In genomic region chr1:24458015-24458414, GRCm38 (mm10) we compare ENCODE assay signal across 23 mouse cellular contexts.
DNase-seq lines count a peak whose midpoint lies in the region; ATAC-seq lines count a peak whose summit lies in the region.
"Had no signal": no experiment of that assay in that cellular context is flagged by ENCODE, and none has a peak within 500 bp of the region (broad histone marks: within the 10 kb centered on the region; RNA-seq: fewer than 3 reads in every experiment).

No protein-coding gene starts in this region.

- H3K4me2 ChIP-seq in forebrain, embryonic 13.5 days: no peak overlapping the region

- H3K9ac ChIP-seq in forebrain, embryonic 13.5 days: no peak overlapping the region

- H3K27me3 ChIP-seq in forebrain, embryonic 13.5 days: no peaks in the 10 kb centered on the region
- H3K27me3 ChIP-seq: CH12.LX, Patski had no signal

- no peak for DNase-seq in frontal cortex, postnatal 36 days (ENCODE audit: low spot score in 2 of 2)
- DNase-seq in layer of hippocampus, adult 9-10 months (ENCODE audit: low spot score): peak; percentile 15
- no peak for DNase-seq in layer of hippocampus, adult 9-11 months
- peak; percentile 43 for DNase-seq in brain, adult 2 months (ENCODE audit: low read depth, low spot score)
- DNase-seq in telencephalon, adult 2 months (ENCODE audit: low read depth, low spot score): peak; percentile 52
- DNase-seq in cerebellum, adult 9-10 months: no peak
- DNase-seq: adrenal gland, adult 2 months; adrenal gland, adult 8-10 months; adrenal gland, postnatal 10 days; adrenal gland, postnatal 14 days; adrenal gland, postnatal 25 days; adrenal gland, postnatal 36 days; B cell, adult 2 months; cerebellum, adult 11 months; cerebellum, adult 11-12 months; cerebellum, adult 18-20 months had no signal

- no peaks in the 10 kb centered on the region for H3K9me3 ChIP-seq in forebrain, embryonic 13.5 days (replicated peaks)
- H3K9me3 ChIP-seq: G1E had no signal

- WGBS in forebrain, embryonic 13.5 days: 85% methylated on average over 2 of the region's 2 CpGs

- H3K4me3 ChIP-seq in forebrain, embryonic 13.5 days: no peak overlapping the region

- no peak overlapping the region for H3K27ac ChIP-seq in forebrain, embryonic 13.5 days

- H3K4me1 ChIP-seq in forebrain, embryonic 13.5 days: peaks cover 4% of the 10 kb centered on the region

- H3K36me3 ChIP-seq in forebrain, embryonic 13.5 days (ENCODE audit: poor library complexity, severe bottlenecking): no peaks in the 10 kb centered on the region
- H3K36me3 ChIP-seq: G1E had no signal

- ATAC-seq in frontal cortex, adult (ENCODE audit: low TSS enrichment): peak; percentile 60
- ATAC-seq in forebrain, embryonic 13.5 days: no peak
- ATAC-seq: activated CD4-positive, CD25-positive, alpha-beta regulatory T cell, adult 4 months; CD4-positive, CD25-positive, alpha-beta regulatory T cell, adult 4 months; Patski had no signal

Comparison
In these comparisons a context has a peak if more than half of its experiments do, and no peak if none do; other contexts are left out.
1. DNase-seq: peak in layer of hippocampus, adult 9-10 months (single experiment), brain, adult 2 months (single experiment) and telencephalon, adult 2 months (single experiment); none in frontal cortex, postnatal 36 days (0 of 2), layer of hippocampus, adult 9-11 months (single experiment) and cerebellum, adult 9-10 months (single experiment).